Mouse (Mus musculus): ENCODE data around the gene Gkn1. TPM values are rescaled to one million over a fixed set of nuclear protein-coding genes. Genes with fewer than 3 reads are reported as not detected.

Gene Gkn1
- polyA plus RNA-seq, 1 experiment from 2014 or later = not detected

- Histone ChIP-seq H3K27ac (no peak overlapping the region), H3K9me3 (no peaks in the 10 kb centered on the region), H3K4me2 (no peak overlapping the region), H3K36me3 (peaks cover 18% of the 10 kb centered on the region), H3K4me3 (no peak overlapping the region), H3K9ac (no peak overlapping the region), H3K4me1 (replicated peaks) (peaks cover 13% of the 10 kb centered on the region), H3K27me3 (no peaks in the 10 kb centered on the region)
- 78% methylated on average over 4 of the region's 4 CpGs for WGBS
- ATAC-seq (ENCODE audit: low FRiP score) = no peak
Observed at GRCm38 (mm10) chr6:87312761-87313160, 38.0 kb downstream of the Gkn1 start.

GRCm38 (mm10) chr6:87304486-87304885 is 46.3 kb downstream of the Gkn1 start:
- Histone ChIP-seq H3K36me3 (peaks cover 14% of the 10 kb centered on the region), H3K9ac (no peak overlapping the region), H3K4me1 (replicated peaks) (peaks cover 10% of the 10 kb centered on the region; the same call in 1 of the 2 replicates), H3K4me3 (no peak overlapping the region), H3K27ac (no peak overlapping the region), H3K27me3 (no peaks in the 10 kb centered on the region), H3K9me3 (no peaks in the 10 kb centered on the region), H3K4me2 (no peak overlapping the region)
- 90% methylated on average over 8 of the region's 8 CpGs for WGBS
- no peak for ATAC-seq (ENCODE audit: low FRiP score)

- Histone ChIP-seq H3K9me3 (no peaks in the 10 kb centered on the region), H3K36me3 (peaks cover 5% of the 10 kb centered on the region), H3K9ac (no peak overlapping the region), H3K4me2 (no peak overlapping the region), H3K4me1 (replicated peaks) (peaks cover 13% of the 10 kb centered on the region; the same call in 1 of the 2 replicates), H3K27me3 (no peaks in the 10 kb centered on the region), H3K4me3 (no peak overlapping the region), H3K27ac (no peak overlapping the region)
- 78% methylated on average over 5 of the region's 5 CpGs for WGBS
- no peak for ATAC-seq (ENCODE audit: low FRiP score)
Observed at GRCm38 (mm10) chr6:87302746-87303145, 48.0 kb downstream of the Gkn1 start.

GRCm38 (mm10) chr6:87301991-87302390 is 48.8 kb downstream of the Gkn1 start:
- H3K9ac ChIP-seq = no peak overlapping the region
- H3K27me3 ChIP-seq = no peaks in the 10 kb centered on the region
- WGBS = 41% methylated on average over 4 of the region's 4 CpGs
- ATAC-seq (ENCODE audit: low FRiP score) = no peak
- H3K4me2 ChIP-seq = no peak overlapping the region
- no peaks in the 10 kb centered on the region for H3K9me3 ChIP-seq
- no peaks in the 10 kb centered on the region for H3K36me3 ChIP-seq
- no peak overlapping the region for H3K4me3 ChIP-seq
- no peak overlapping the region for H3K27ac ChIP-seq
- peaks cover 13% of the 10 kb centered on the region; the same call in 1 of the 2 replicates for H3K4me1 ChIP-seq (replicated peaks)

Other genes with a start within 250 kb of the Gkn1 start
- 0.10 and 0.42 TPM in 2 replicates for gene D6Ertd527e, start 246.2 kb downstream of the Gkn1 start, polyA plus RNA-seq (2015; fragmentation: Nextera tagmentation; extraction: Ambion mirVana)
- gene Antxr1, start 15.1 kb downstream of the Gkn1 start, polyA plus RNA-seq (2015; fragmentation: Nextera tagmentation; extraction: Ambion mirVana) = 3.5 and 3.8 TPM in 2 replicates
- gene Gkn2, start 22.4 kb upstream of the Gkn1 start, polyA plus RNA-seq (2015; fragmentation: Nextera tagmentation; extraction: Ambion mirVana) = not detected in 2 replicates
- gene Gkn3, start 38.0 kb upstream of the Gkn1 start, polyA plus RNA-seq (2015; fragmentation: Nextera tagmentation; extraction: Ambion mirVana) = 0.23 and 0.40 TPM in 2 replicates
- not detected in 2 replicates for gene Bmp10, start 78.1 kb upstream of the Gkn1 start, polyA plus RNA-seq (2015; fragmentation: Nextera tagmentation; extraction: Ambion mirVana)
- 1.6 and 2.4 TPM in 2 replicates for gene Arhgap25, start 182.3 kb upstream of the Gkn1 start, polyA plus RNA-seq (2015; fragmentation: Nextera tagmentation; extraction: Ambion mirVana)
- 2.2 and 3.1 TPM in 2 replicates for gene Prokr1, start 239.8 kb upstream of the Gkn1 start, polyA plus RNA-seq (2015; fragmentation: Nextera tagmentation; extraction: Ambion mirVana)